Mouse (Mus musculus): ENCODE measurements around the gene Ttc28. TPM values are rescaled to one million over a fixed set of nuclear protein-coding genes. Genes with fewer than 3 reads are reported as not detected.

The Ttc28 gene
- total RNA-seq, 2 experiments from 2014 or later: 15.0 to 16.9 TPM

- intact Hi-C loops (cut with DNase I): no loop called here
- no peak for DNase-seq (ENCODE audit: low spot score in 2 of 2)
Observed at GRCm38 (mm10) chr5:110929306-110929705, 49.7 kb downstream of the Ttc28 start.

- no peak for DNase-seq (ENCODE audit: low spot score in 2 of 2)
- intact Hi-C loops (cut with DNase I): no loop called here
Observed at GRCm38 (mm10) chr5:110936606-110937005, 57.0 kb downstream of the Ttc28 start.

DNA sequence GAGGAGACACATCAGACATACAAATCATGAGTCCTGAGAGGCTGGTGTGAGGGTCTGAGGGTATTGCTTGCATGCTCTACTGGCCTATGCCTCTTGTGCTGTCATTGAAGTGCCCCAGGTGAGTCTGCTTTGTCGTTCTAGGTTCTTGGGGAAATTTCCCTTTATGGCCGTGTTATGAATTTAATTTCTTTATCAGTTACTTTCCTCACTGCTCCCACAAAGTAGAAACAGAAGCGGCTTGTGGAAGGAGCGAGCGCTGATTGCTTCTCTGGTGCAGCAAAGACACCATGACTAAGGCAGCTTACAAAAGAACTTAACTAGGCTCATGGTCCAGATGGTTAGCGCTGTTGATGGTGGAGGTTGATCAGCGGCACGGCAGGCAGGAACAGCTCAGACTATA is 64.7 kb downstream of the Ttc28 start:
- intact Hi-C loops (cut with DNase I): no loop called here
- no peak for DNase-seq (ENCODE audit: low spot score in 2 of 2)

- no peak for DNase-seq (ENCODE audit: low spot score in 2 of 2)
- intact Hi-C loops (cut with DNase I): no loop called here
Observed at GRCm38 (mm10) chr5:110948476-110949399, 69.1 kb downstream of the Ttc28 start.

DNA sequence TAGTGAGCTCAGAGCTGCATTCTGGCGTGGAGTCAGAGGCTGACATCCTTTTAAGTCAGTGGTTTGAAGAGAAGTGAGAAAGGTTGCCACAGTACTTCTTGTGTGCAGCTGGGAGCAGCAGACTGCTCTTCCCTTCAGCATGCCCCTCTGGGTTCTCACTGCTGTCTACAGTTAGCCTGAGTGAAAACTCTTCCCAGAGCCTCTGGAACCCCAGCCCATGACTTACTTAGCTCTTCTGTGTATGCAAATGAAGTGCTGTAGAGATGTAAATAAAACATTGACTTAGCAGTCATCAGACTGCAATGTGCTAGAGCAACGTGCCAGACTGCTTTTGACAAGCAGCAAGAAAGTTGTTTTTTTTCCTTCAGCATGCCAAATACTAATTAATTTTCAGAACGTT is 70.2 kb downstream of the Ttc28 start:
- intact Hi-C loops (cut with DNase I): no loop called here
- no peak for DNase-seq (ENCODE audit: low spot score in 2 of 2)

- intact Hi-C loops (cut with DNase I): no loop called here
- DNase-seq (ENCODE audit: low spot score in 2 of 2): no peak
Observed at GRCm38 (mm10) chr5:110958196-110958595, 78.6 kb downstream of the Ttc28 start.

DNA sequence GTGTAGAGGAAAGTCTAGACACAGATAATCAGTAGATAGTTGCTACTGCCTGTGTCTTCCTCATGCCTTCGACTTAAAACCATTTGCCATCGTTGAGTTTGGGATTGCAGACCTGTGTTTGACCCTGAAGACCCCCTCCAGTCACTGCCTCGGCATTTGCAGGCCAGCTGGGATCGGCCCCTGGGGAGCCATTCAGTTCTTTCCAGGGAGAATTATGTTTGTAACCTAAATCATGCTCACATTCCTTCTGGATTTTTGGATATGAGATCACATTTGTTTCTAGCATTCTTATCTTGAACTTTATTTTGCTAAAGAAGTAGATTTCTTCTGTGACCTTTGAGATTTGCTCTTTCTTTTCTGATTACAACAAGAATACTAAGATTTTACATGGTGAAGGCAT is 80.5 kb downstream of the Ttc28 start:
- intact Hi-C loops (cut with DNase I): no loop called here
- DNase-seq (ENCODE audit: low spot score in 2 of 2): no peak

GRCm38 (mm10) chr5:110960890-110961289 is 81.3 kb downstream of the Ttc28 start:
- no peak for DNase-seq (ENCODE audit: low spot score in 2 of 2)
- intact Hi-C loops (cut with DNase I): no loop called here

- no peak for DNase-seq (ENCODE audit: low spot score in 2 of 2)
Observed at GRCm38 (mm10) chr5:110967483-110968055, 88.0 kb downstream of the Ttc28 start.

GRCm38 (mm10) chr5:110968566-110968965 is 89.0 kb downstream of the Ttc28 start:
- intact Hi-C loops (cut with DNase I): no loop called here
- DNase-seq (ENCODE audit: low spot score in 2 of 2): no peak

More at GRCm38 (mm10) chr5:110967483-110968055, 88.0 kb downstream of the Ttc28 start:
- intact Hi-C loops (cut with DNase I): no loop called here

DNA sequence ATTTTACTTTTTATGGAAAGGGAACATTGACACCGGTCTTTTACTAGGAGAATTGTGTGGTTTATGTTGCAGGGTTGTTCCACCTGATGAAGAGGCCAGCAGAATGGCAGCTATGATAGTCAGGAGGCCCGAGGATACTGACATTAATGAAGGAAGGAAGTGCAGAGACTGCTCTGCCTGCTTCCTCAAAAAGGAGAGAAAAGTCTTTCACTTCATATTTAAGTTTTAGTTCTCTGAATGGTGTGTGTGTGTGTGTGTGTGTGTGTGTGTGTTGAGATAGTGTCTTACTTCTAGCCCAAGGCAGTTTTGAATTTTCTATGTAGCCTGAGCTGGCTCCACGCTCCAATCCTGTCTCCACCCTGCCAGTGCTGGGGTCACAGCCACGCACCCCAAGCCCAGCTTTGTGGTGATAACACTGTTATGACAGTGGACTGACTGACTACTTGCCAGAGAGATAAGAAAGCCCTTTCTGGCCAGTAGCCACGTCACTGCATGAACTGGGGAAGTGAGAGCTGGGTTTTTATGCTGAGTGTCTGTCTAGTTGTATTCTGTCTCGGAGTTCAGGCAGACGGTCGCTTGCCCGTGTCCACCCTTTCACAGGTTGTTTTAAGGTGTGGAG is 90.7 kb downstream of the Ttc28 start:
- intact Hi-C loops (cut with DNase I): no loop called here
- DNase-seq (ENCODE audit: low spot score in 2 of 2): no peak

- intact Hi-C loops (cut with DNase I): no loop called here
- DNase-seq (ENCODE audit: low spot score in 2 of 2): no peak
Observed at GRCm38 (mm10) chr5:110976721-110977120, 97.1 kb downstream of the Ttc28 start.

GRCm38 (mm10) chr5:110977796-110978195 is 98.2 kb downstream of the Ttc28 start:
- DNase-seq (ENCODE audit: low spot score in 2 of 2): no peak
- intact Hi-C loops (cut with DNase I): loop anchor here (2.0 kb wide), 1 partner anchor 279 kb away; no protein-coding TSS in a partner anchor

DNA sequence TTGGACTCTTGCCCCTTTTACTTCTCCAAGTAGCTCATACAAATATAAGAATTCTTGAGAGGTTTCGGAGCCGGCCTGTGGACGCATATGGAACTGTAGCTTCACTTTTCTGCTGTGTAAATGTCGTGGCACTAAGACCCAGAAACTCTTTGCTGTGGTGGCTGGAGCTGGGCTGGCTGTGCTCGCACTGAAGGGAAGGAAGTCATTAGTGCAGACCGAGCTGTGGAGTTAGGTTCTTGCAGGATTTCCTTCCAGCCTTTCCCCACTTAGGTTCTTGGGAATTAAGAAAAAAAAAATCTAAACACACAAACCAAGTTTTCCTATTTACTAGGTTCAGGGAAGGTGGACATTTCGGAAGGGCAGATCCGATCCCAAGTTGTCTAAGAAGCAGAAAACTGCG is 98.9 kb downstream of the Ttc28 start:
- peak; percentile 80 to 91 for DNase-seq (ENCODE audit: low spot score in 2 of 2)
- intact Hi-C loops (cut with DNase I): loop anchor here (2.0 kb wide), 1 partner anchor 278 kb away; no protein-coding TSS in a partner anchor

DNA sequence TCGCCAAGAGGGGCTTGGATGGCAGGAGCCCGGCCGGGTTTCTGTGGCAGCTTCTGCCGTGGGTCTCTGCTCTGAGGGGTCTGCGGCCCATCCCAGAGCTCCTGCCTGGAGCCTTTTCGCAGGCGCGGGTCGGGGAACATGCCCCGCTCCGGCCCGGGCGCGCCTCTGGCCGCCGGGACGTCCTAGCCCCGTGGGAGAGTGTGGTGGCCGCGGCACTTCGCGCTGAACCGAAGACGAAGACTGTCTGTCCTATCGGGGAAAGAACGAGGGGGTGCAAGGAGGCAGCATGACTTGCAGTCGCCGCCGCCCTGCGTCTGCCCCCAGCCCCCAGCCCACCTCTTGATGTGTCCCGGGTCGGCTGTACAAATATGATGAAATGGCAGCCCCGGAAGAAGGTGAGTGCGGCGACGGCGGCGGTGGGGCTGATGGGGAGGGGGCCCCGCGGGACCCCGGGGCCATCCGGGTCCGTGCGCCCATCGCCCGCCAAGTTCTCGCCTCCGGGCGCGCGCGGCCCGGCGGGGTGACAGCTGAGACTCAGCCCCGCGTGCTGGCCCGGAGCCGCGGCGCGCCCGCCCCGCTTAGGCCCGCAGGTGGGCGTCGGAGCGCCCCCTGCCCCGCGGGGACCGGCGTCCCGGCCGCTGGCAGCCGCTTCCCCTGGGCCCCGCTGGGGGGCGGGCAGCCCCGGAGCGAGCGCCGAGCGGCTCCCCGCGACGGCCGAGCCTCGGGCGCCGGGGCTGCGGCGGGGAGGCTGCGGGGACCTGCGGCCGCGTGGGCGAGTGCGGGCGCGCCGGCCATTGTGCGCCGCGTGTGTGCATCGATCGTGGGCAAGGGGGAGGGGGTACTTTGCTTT is 99.6 kb downstream of the Ttc28 start:
- intact Hi-C loops (cut with DNase I): loop anchor here (2.0 kb wide), 1 partner anchor 278 kb away; no protein-coding TSS in a partner anchor
- peak; percentile 24 to 26 for DNase-seq (ENCODE audit: low spot score in 2 of 2)

GRCm38 (mm10) chr5:110979861-110980346 is 100.3 kb downstream of the Ttc28 start:
- intact Hi-C loops (cut with DNase I): loop anchor here (2.0 kb wide), 1 partner anchor 277 kb away; no protein-coding TSS in a partner anchor
- DNase-seq (ENCODE audit: low spot score in 2 of 2): peak; percentile 24 to 48

GRCm38 (mm10) chr5:110980576-110980975 is 101.0 kb downstream of the Ttc28 start:
- intact Hi-C loops (cut with DNase I): no loop called here
- DNase-seq (ENCODE audit: low spot score in 2 of 2): no peak

DNA sequence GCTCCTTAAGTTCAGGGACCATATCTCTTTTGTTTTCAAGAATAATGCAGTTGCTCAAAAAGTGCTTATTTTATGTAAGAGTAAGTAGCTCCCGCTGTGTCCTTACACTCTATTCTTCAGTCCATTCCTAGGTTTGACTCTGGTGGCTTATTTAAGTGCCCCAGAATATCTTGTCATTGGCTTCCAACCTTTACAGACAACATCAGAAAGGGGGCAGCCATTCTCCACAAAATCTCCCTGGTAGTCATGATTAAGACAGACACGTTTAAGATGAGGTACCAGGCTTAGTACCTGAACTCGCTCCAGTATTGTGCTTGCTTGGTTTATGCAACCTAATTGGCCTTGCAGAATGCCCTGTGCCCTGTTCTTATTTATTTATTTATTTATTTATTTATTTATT is 102.8 kb downstream of the Ttc28 start:
- intact Hi-C loops (cut with DNase I): no loop called here
- DNase-seq (ENCODE audit: low spot score in 2 of 2): peak; percentile 23 to 43

DNA sequence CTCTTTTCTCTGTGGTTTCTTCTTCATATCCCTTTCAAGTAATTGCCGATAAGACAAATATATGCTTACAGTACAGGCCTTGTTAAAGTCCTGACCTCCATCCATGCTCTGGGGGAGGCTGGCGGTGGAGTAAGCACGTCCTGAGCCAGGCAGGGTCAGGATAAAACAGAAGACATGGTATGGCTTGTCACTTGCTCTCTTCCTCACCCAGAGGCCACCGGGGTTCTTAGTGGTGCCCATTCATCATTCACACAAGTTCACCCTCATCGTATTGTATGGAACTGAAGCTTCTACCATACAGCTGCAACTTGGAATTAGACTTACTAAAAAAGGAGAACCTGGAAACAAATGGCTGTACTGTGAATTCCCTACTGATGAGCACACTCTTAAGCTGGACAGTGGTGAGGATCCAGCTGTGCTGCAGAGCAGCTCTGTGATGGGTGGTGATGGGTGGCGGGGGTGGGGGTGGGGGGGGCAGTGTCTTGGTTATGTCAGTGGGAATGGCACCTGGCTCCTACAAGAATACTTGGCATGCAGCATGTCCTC is 104.6 kb downstream of the Ttc28 start:
- intact Hi-C loops (cut with DNase I): no loop called here
- DNase-seq (ENCODE audit: low spot score in 2 of 2): no peak
